ENCODE assay signal across 13 mouse cellular contexts in genomic region chr2:5760479-5761008, GRCm38 (mm10).
"Had no signal": no experiment of that assay in that cellular context is flagged by ENCODE, and none has a peak within 500 bp of the region (broad histone marks: within the 10 kb centered on the region; RNA-seq: fewer than 3 reads in every experiment).

No protein-coding gene starts in this region.

- H3K4me1 ChIP-seq: kidney, embryonic 15.5 days; limb, embryonic 12.5 days; limb, embryonic 15.5 days; midbrain, embryonic 13.5 days had no signal

- H3K9ac ChIP-seq: kidney, embryonic 15.5 days; limb, embryonic 12.5 days; limb, embryonic 15.5 days; liver, embryonic 14.5 days; liver, postnatal 0 days; lung, embryonic 14.5 days; midbrain, embryonic 13.5 days had no signal

- H3K9me3 ChIP-seq: kidney, embryonic 15.5 days; limb, embryonic 12.5 days; limb, embryonic 15.5 days had no signal

- H3K36me3 ChIP-seq: kidney, embryonic 15.5 days; limb, embryonic 12.5 days; limb, embryonic 15.5 days; midbrain, embryonic 13.5 days had no signal

- DNase-seq: kidney, adult 8-10 months; kidney, postnatal 10 days; kidney, postnatal 36 days; left cerebral cortex, postnatal 4 days; liver, postnatal 0 days; lung, embryonic 14.5 days; thymus, postnatal 25 days had no signal

- H3K27ac ChIP-seq: kidney, embryonic 15.5 days; limb, embryonic 12.5 days; limb, embryonic 15.5 days; liver, embryonic 14.5 days; macrophage; midbrain, embryonic 13.5 days had no signal

- H3K27me3 ChIP-seq: kidney, embryonic 15.5 days; limb, embryonic 12.5 days; limb, embryonic 15.5 days; midbrain, embryonic 13.5 days had no signal

- H3K4me3 ChIP-seq: kidney, embryonic 15.5 days; limb, embryonic 12.5 days; limb, embryonic 15.5 days; midbrain, embryonic 13.5 days had no signal
